Mouse (Mus musculus): ENCODE results near the gene Slc50a1. TPM values are rescaled to one million over a fixed set of nuclear protein-coding genes. Genes with fewer than 3 reads are reported as not detected.

Slc50a1 gene
- polyA plus RNA-seq, 1 experiment from 2014 or later = 39.6 TPM

- Histone ChIP-seq H3K9ac (replicated peaks) (no peak overlapping the region; the same call in 1 of the 2 replicates), H3K9me3 (no peaks in the 10 kb centered on the region), H3K36me3 (no peaks in the 10 kb centered on the region), H3K4me3 (no peak overlapping the region), H3K4me1 (no peaks in the 10 kb centered on the region), H3K27ac (replicated peaks) (no peak overlapping the region), H3K4me2 (replicated peaks) (no peak overlapping the region), H3K27me3 (peaks cover 4% of the 10 kb centered on the region; the same call in 1 of the 2 replicates)
- 3% methylated on average over 9 of the region's 9 CpGs for WGBS
- ATAC-seq (ENCODE audit: low FRiP score, low read depth) = peak; percentile 82; the same call in 1 of the 2 replicates
Measured at GRCm38 (mm10) chr3:89308089-89308488, 37.7 kb upstream of the Slc50a1 start.

GRCm38 (mm10) chr3:89305551-89306325 is 35.4 kb upstream of the Slc50a1 start:
- no peak overlapping the region for H3K4me3 ChIP-seq
- 72% methylated on average over 8 of the region's 8 CpGs for WGBS
- no peak overlapping the region for H3K27ac ChIP-seq (replicated peaks)
- ATAC-seq (ENCODE audit: low FRiP score, low read depth) = no peak
- H3K4me2 ChIP-seq (replicated peaks) = no peak overlapping the region
- no peak overlapping the region for H3K9ac ChIP-seq (replicated peaks)
- no peaks in the 10 kb centered on the region for H3K9me3 ChIP-seq
- H3K4me1 ChIP-seq = no peaks in the 10 kb centered on the region
- peaks cover 4% of the 10 kb centered on the region for H3K27me3 ChIP-seq
- no peaks in the 10 kb centered on the region for H3K36me3 ChIP-seq

- H3K4me3 ChIP-seq = no peak overlapping the region
- H3K4me1 ChIP-seq = no peaks in the 10 kb centered on the region
- no peak for ATAC-seq (ENCODE audit: low FRiP score, low read depth)
- H3K9ac ChIP-seq (replicated peaks) = no peak overlapping the region
- 66% methylated on average over 4 of the region's 4 CpGs for WGBS
- no peak overlapping the region for H3K4me2 ChIP-seq (replicated peaks)
- peaks cover 8% of the 10 kb centered on the region for H3K27me3 ChIP-seq
- H3K9me3 ChIP-seq = no peaks in the 10 kb centered on the region
- H3K27ac ChIP-seq (replicated peaks) = no peak overlapping the region
- H3K36me3 ChIP-seq = no peaks in the 10 kb centered on the region
Measured at GRCm38 (mm10) chr3:89305105-89305504, 34.7 kb upstream of the Slc50a1 start.

- Histone ChIP-seq H3K4me1 (peaks cover 5% of the 10 kb centered on the region; the same call in 1 of the 2 replicates), H3K9ac (replicated peaks) (no peak overlapping the region), H3K9me3 (no peaks in the 10 kb centered on the region), H3K36me3 (no peaks in the 10 kb centered on the region), H3K27me3 (peaks cover 13% of the 10 kb centered on the region), H3K27ac (replicated peaks) (no peak overlapping the region), H3K4me2 (replicated peaks) (no peak overlapping the region), H3K4me3 (no peak overlapping the region)
- ATAC-seq (ENCODE audit: low FRiP score, low read depth) = no peak
- 56% methylated on average over 6 of the region's 6 CpGs for WGBS
Measured at GRCm38 (mm10) chr3:89304440-89304839, 34.1 kb upstream of the Slc50a1 start.

- no peak for ATAC-seq (ENCODE audit: low FRiP score, low read depth)
- 66% methylated on average over 2 of the region's 2 CpGs for WGBS
- Histone ChIP-seq H3K27me3 (peaks cover 20% of the 10 kb centered on the region), H3K27ac (replicated peaks) (no peak overlapping the region), H3K36me3 (no peaks in the 10 kb centered on the region), H3K4me2 (replicated peaks) (no peak overlapping the region), H3K9me3 (no peaks in the 10 kb centered on the region), H3K4me3 (no peak overlapping the region), H3K9ac (replicated peaks) (no peak overlapping the region), H3K4me1 (peaks cover 7% of the 10 kb centered on the region; the same call in 1 of the 2 replicates)
Measured at GRCm38 (mm10) chr3:89300514-89300913, 30.1 kb upstream of the Slc50a1 start.

GRCm38 (mm10) chr3:89300071-89300470 is 29.7 kb upstream of the Slc50a1 start:
- Histone ChIP-seq H3K9ac (replicated peaks) (0 out of 2 replicates have a peak overlapping the region, but pooled peaks have one; percentile 2), H3K4me3 (no peak overlapping the region), H3K4me1 (peaks cover 7% of the 10 kb centered on the region; the same call in 1 of the 2 replicates), H3K27me3 (peaks cover 20% of the 10 kb centered on the region), H3K27ac (replicated peaks) (no peak overlapping the region), H3K9me3 (no peaks in the 10 kb centered on the region), H3K4me2 (replicated peaks) (peak overlapping the region; percentile 42), H3K36me3 (no peaks in the 10 kb centered on the region)
- no peak for ATAC-seq (ENCODE audit: low FRiP score, low read depth)
- WGBS = 57% methylated on average over 1 of the region's 1 CpGs

- peaks cover 7% of the 10 kb centered on the region; the same call in 1 of the 2 replicates for H3K4me1 ChIP-seq
- H3K9ac ChIP-seq (replicated peaks) = 0 out of 2 replicates have a peak overlapping the region, but pooled peaks have one; percentile 2
- no peaks in the 10 kb centered on the region for H3K36me3 ChIP-seq
- H3K27ac ChIP-seq (replicated peaks) = no peak overlapping the region
- H3K4me2 ChIP-seq (replicated peaks) = peak overlapping the region; percentile 42
- peak overlapping the region; percentile 21; the same call in 1 of the 2 replicates for H3K4me3 ChIP-seq
- 3% methylated on average over 14 of the region's 14 CpGs for WGBS
- no peaks in the 10 kb centered on the region for H3K9me3 ChIP-seq
- H3K27me3 ChIP-seq = peaks cover 20% of the 10 kb centered on the region
- ATAC-seq (ENCODE audit: low FRiP score, low read depth) = no peak
Measured at GRCm38 (mm10) chr3:89299499-89299898, 29.1 kb upstream of the Slc50a1 start.

GRCm38 (mm10) chr3:89298908-89299307 is 28.5 kb upstream of the Slc50a1 start:
- 80% methylated on average over 6 of the region's 6 CpGs for WGBS
- H3K4me3 ChIP-seq = no peak overlapping the region
- ATAC-seq (ENCODE audit: low FRiP score, low read depth) = no peak
- H3K9ac ChIP-seq (replicated peaks) = no peak overlapping the region
- no peaks in the 10 kb centered on the region for H3K9me3 ChIP-seq
- no peak overlapping the region for H3K4me2 ChIP-seq (replicated peaks)
- no peaks in the 10 kb centered on the region for H3K36me3 ChIP-seq
- no peak overlapping the region for H3K27ac ChIP-seq (replicated peaks)
- peaks cover 7% of the 10 kb centered on the region; the same call in 1 of the 2 replicates for H3K4me1 ChIP-seq
- H3K27me3 ChIP-seq = peaks cover 20% of the 10 kb centered on the region

GRCm38 (mm10) chr3:89296761-89297396 is 26.5 kb upstream of the Slc50a1 start:
- 86% methylated on average over 11 of the region's 11 CpGs for WGBS
- Histone ChIP-seq H3K4me3 (no peak overlapping the region), H3K4me2 (replicated peaks) (no peak overlapping the region), H3K27me3 (peaks cover 20% of the 10 kb centered on the region), H3K4me1 (peaks cover 7% of the 10 kb centered on the region; the same call in 1 of the 2 replicates), H3K36me3 (no peaks in the 10 kb centered on the region), H3K9me3 (no peaks in the 10 kb centered on the region), H3K9ac (replicated peaks) (no peak overlapping the region), H3K27ac (replicated peaks) (no peak overlapping the region)
- no peak for ATAC-seq (ENCODE audit: low FRiP score, low read depth)

GRCm38 (mm10) chr3:89295685-89296230 is 25.4 kb upstream of the Slc50a1 start:
- Histone ChIP-seq H3K4me3 (no peak overlapping the region), H3K9me3 (no peaks in the 10 kb centered on the region), H3K36me3 (no peaks in the 10 kb centered on the region), H3K4me2 (replicated peaks) (no peak overlapping the region), H3K27me3 (peaks cover 20% of the 10 kb centered on the region), H3K4me1 (peaks cover 7% of the 10 kb centered on the region; the same call in 1 of the 2 replicates), H3K27ac (replicated peaks) (no peak overlapping the region), H3K9ac (replicated peaks) (no peak overlapping the region)
- ATAC-seq (ENCODE audit: low FRiP score, low read depth) = no peak
- 87% methylated on average over 8 of the region's 8 CpGs for WGBS

- Histone ChIP-seq H3K4me1 (no peaks in the 10 kb centered on the region), H3K9me3 (no peaks in the 10 kb centered on the region), H3K27me3 (peaks cover 10% of the 10 kb centered on the region), H3K4me2 (replicated peaks) (no peak overlapping the region), H3K4me3 (no peak overlapping the region), H3K9ac (replicated peaks) (no peak overlapping the region), H3K27ac (replicated peaks) (no peak overlapping the region), H3K36me3 (no peaks in the 10 kb centered on the region)
- WGBS = 81% methylated on average over 5 of the region's 5 CpGs
- ATAC-seq (ENCODE audit: low FRiP score, low read depth) = no peak
Measured at GRCm38 (mm10) chr3:89294195-89294594, 23.8 kb upstream of the Slc50a1 start.
